Mouse (Mus musculus): ENCODE measurements around the gene Ulk4. TPM values are rescaled to one million over a fixed set of nuclear protein-coding genes. Genes with fewer than 3 reads are reported as not detected.

Gene Ulk4
- polyA plus RNA-seq, 1 experiment from 2014 or later, result 109 TPM

- Histone ChIP-seq H3K4me1 (replicated peaks) (peaks cover 67% of the 10 kb centered on the region), H3K9ac (peak overlapping the region; percentile 88), H3K4me3 (peak overlapping the region; percentile 89), H3K27me3 (no peaks in the 10 kb centered on the region), H3K36me3 (no peaks in the 10 kb centered on the region), H3K9me3 (no peaks in the 10 kb centered on the region), H3K27ac (no peak overlapping the region), H3K4me2 (peak overlapping the region; percentile 97)
- WGBS, result 18% methylated on average over 8 of the region's 8 CpGs
- ATAC-seq (ENCODE audit: low FRiP score), result no peak
These were observed 340.6 kb downstream of the Ulk4 start for GRCm38 (mm10) chr9:120936351-120936750.

GRCm38 (mm10) chr9:120935634-120935922, 341.4 kb downstream of the Ulk4 start:
- no peak for ATAC-seq (ENCODE audit: low FRiP score)
- H3K9me3 ChIP-seq, result no peaks in the 10 kb centered on the region
- WGBS, result 19% methylated on average over 4 of the region's 4 CpGs
- H3K27ac ChIP-seq, result 0 out of 2 replicates have a peak overlapping the region, but pooled peaks have one; percentile 35
- peak overlapping the region; percentile 89 for H3K4me3 ChIP-seq
- peak overlapping the region; percentile 97 for H3K4me2 ChIP-seq
- H3K36me3 ChIP-seq, result no peaks in the 10 kb centered on the region
- no peaks in the 10 kb centered on the region for H3K27me3 ChIP-seq
- H3K4me1 ChIP-seq (replicated peaks), result peaks cover 60% of the 10 kb centered on the region
- peak overlapping the region; percentile 88 for H3K9ac ChIP-seq

DNA sequence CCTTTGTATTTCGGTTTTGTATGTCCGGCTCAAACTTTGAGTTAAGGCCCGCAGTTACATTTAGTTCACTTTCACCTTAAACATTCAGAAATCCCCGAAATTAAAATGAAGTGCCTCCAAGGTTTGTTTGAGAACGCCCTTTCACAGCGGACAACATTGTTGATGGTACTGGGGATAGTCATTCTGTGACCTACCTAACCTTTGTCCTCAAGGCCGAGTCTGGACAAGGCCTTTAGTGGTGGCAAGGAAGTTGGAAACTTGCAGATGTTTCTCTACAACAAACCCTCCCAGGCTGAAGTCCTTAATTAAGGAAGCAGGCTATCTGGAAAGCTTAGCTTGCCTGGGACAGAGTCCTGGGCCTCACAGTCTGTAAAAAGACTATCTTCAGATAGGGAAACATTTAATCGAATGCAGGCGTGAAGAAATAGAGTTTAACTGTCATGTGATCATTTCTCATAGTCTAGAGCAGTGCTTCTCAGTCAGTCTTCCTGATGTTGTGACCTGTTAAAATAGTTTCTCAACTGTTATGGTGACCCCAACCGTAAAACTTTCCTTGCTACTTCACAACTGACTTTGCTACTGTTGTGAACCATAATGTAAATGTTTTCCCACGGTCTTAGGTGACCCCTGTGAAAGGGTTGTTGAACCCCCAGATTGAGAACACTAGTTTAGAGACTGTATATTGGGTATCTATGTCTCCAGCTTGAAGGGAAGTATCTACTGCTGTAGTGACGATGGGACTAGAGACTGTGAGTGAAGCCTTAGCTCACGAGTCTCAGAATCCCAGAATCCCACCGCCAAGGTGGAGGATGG, 342.0 kb downstream of the Ulk4 start:
- H3K4me3 ChIP-seq, result peak overlapping the region; percentile 89
- H3K27ac ChIP-seq, result peak overlapping the region; percentile 95
- no peaks in the 10 kb centered on the region for H3K27me3 ChIP-seq
- H3K4me2 ChIP-seq, result peak overlapping the region; percentile 97
- 10% methylated on average over 14 of the region's 14 CpGs for WGBS
- no peaks in the 10 kb centered on the region for H3K9me3 ChIP-seq
- peaks cover 54% of the 10 kb centered on the region for H3K4me1 ChIP-seq (replicated peaks)
- H3K36me3 ChIP-seq, result no peaks in the 10 kb centered on the region
- no peak for ATAC-seq (ENCODE audit: low FRiP score)
- H3K9ac ChIP-seq, result peak overlapping the region; percentile 88

DNA sequence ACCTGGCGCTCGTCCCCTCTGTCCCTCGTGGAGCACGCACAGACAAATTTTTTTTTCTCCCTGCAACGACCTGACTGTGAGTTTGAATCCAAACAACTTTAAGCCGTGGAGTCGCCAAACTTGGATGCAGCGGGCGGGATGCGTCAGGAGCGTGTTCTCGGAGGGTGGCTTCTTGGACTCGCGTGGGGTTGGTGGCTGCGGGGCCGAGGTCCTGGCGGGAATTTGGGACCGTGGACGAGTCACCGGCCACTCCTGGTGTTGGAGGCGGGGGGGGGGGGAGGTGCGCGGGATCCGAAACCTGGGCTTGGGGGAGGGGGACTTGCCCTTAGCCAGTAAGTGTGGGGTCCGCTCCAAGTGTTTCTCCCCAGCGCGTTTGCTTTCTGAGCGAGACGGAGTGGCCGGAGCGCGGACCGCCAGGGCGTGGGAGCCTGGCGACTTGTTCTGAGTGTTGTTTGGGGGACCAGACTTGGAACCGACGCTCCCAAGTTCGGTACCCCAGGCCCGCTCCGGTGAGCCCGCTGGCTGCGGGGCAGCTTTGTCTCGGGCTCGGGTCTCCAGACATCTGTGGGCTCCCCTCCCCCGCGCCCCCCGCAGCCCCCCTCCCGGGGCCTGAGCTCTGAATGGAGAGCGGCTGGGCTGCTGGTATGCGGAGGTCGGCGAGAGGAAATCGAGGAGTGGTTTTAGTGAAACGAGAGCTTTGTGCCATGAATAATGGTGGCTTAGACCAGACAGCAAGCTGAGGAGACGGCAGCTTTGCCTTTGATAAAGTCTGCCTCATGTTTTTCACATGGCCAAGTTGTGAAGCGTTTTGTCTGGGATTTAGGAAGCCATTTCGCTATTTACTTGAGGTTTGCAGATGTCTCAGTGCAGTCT, 342.9 kb downstream of the Ulk4 start:
- Histone ChIP-seq H3K27ac (peak overlapping the region; percentile 95), H3K27me3 (no peaks in the 10 kb centered on the region), H3K4me2 (peak overlapping the region; percentile 97), H3K9me3 (no peaks in the 10 kb centered on the region), H3K36me3 (no peaks in the 10 kb centered on the region), H3K4me3 (peak overlapping the region; percentile 89), H3K4me1 (replicated peaks) (peaks cover 45% of the 10 kb centered on the region), H3K9ac (peak overlapping the region; percentile 88)
- WGBS, result under 1% methylated on average over 56 of the region's 57 CpGs
- peak; percentile 18; the same call in 1 of the 2 replicates for ATAC-seq (ENCODE audit: low FRiP score)

- H3K27me3 ChIP-seq, result no peaks in the 10 kb centered on the region
- peaks cover 39% of the 10 kb centered on the region for H3K4me1 ChIP-seq (replicated peaks)
- WGBS, result 0% methylated on average over 15 of the region's 58 CpGs
- 0 out of 2 replicates have a peak, but pooled peaks have one; percentile 19 for ATAC-seq (ENCODE audit: low FRiP score)
- no peaks in the 10 kb centered on the region for H3K36me3 ChIP-seq
- H3K9ac ChIP-seq, result peak overlapping the region; percentile 88
- peak overlapping the region; percentile 97 for H3K4me2 ChIP-seq
- H3K9me3 ChIP-seq, result no peaks in the 10 kb centered on the region
- peak overlapping the region; percentile 95 for H3K27ac ChIP-seq
- H3K4me3 ChIP-seq, result peak overlapping the region; percentile 89
These were observed 343.5 kb downstream of the Ulk4 start for GRCm38 (mm10) chr9:120933587-120933885.

DNA sequence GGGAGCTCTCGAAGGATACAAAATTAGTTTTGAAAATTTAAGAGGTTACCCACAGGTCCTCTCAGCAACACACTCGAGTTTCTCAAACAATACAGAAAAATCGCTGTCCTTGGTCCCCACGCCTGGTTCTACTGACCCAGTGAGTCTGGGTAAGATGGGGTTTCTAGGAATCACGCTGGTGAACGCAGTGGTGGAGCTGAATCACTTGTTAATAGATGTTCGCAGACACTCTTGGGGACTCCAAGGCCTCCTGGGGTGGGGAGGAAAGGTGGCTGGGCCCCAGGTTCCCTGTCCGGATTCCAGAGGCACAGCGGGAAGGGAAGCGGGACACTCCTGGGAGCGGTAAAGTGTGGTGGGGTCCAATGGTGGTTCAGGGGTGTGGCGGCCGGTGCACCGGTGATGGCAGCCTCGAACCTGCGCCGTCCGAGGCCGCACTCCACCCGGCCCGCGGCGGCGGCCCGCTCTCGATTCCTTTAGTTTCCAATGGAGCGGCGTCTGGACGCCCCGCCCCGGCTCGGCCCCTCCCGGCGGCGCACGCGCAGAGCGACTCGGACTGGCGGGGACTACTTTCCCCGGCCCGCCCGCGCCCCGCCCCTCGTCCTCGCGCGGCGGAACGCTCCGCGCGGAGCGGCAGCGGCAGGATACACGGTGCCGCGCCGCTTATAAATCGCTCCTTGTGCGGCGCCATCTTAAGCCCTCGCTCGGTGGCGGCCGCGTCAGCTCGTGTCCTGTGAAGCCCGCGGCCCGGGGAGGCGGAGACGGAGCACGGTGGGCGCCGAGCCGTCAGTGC, 344.0 kb downstream of the Ulk4 start:
- Histone ChIP-seq H3K4me3 (peak overlapping the region; percentile 89), H3K9me3 (no peaks in the 10 kb centered on the region), H3K27ac (peak overlapping the region; percentile 95), H3K36me3 (no peaks in the 10 kb centered on the region), H3K27me3 (no peaks in the 10 kb centered on the region), H3K4me1 (replicated peaks) (peaks cover 34% of the 10 kb centered on the region), H3K9ac (peak overlapping the region; percentile 88), H3K4me2 (peak overlapping the region; percentile 97)
- 5% methylated on average over 70 of the region's 78 CpGs for WGBS
- peak; percentile 90 for ATAC-seq (ENCODE audit: low FRiP score)

- 33% methylated on average over 6 of the region's 6 CpGs for WGBS
- no peak overlapping the region for H3K4me2 ChIP-seq
- no peak for ATAC-seq (ENCODE audit: low FRiP score)
- no peaks in the 10 kb centered on the region for H3K27me3 ChIP-seq
- no peak overlapping the region for H3K4me3 ChIP-seq
- H3K4me1 ChIP-seq (replicated peaks), result peaks cover 28% of the 10 kb centered on the region
- H3K9ac ChIP-seq, result no peak overlapping the region
- H3K9me3 ChIP-seq, result no peaks in the 10 kb centered on the region
- no peak overlapping the region for H3K27ac ChIP-seq
- no peaks in the 10 kb centered on the region for H3K36me3 ChIP-seq
These were observed 344.6 kb downstream of the Ulk4 start for GRCm38 (mm10) chr9:120932371-120932770.

DNA sequence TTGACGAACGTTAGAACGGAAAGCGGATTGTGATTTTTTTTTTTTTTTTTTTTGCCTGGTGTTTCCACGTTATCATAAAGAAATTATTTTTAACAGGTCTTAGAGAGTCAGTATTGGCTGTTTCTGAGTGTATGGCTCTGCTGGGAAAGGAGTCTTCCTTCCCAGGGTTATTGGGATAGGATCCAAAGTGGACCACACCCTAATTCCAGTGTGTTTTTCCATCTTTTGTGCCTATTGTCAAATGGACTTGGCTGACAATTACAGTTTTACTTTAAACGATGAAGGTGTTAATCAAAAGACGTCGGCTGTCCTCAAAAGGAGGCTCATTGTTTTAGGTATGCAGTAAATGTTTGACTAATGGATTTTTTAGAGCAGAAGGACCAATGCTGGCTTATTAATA, 346.2 kb downstream of the Ulk4 start:
- H3K4me1 ChIP-seq (replicated peaks), result peaks cover 13% of the 10 kb centered on the region
- no peak overlapping the region for H3K27ac ChIP-seq
- no peaks in the 10 kb centered on the region for H3K9me3 ChIP-seq
- no peak overlapping the region for H3K9ac ChIP-seq
- no peak for ATAC-seq (ENCODE audit: low FRiP score)
- no peak overlapping the region for H3K4me3 ChIP-seq
- no peak overlapping the region for H3K4me2 ChIP-seq
- no peaks in the 10 kb centered on the region for H3K36me3 ChIP-seq
- 72% methylated on average over 8 of the region's 8 CpGs for WGBS
- H3K27me3 ChIP-seq, result no peaks in the 10 kb centered on the region

DNA sequence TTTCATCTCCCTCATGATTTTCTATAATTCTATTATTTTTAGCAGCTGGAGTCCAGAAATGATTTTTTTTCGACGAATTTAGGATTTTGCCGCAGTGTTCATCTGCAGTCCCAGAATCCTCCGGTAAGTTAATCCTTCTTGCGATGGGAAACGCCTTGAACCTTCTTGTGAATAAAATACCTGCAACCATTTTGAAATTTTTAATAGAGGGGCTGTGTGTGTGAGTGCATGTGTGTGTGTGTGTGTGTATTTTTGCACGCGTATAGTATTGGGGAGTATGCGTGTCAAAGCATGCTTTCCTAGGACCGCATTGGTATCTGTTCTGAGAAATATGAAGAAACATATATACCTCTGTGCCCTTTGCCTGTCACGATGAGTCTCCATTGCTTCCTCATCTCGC, 347.0 kb downstream of the Ulk4 start:
- 86% methylated on average over 12 of the region's 12 CpGs for WGBS
- Histone ChIP-seq H3K27ac (no peak overlapping the region), H3K9me3 (no peaks in the 10 kb centered on the region), H3K9ac (no peak overlapping the region), H3K4me3 (no peak overlapping the region), H3K4me2 (no peak overlapping the region), H3K4me1 (replicated peaks) (peaks cover 5% of the 10 kb centered on the region), H3K27me3 (no peaks in the 10 kb centered on the region), H3K36me3 (no peaks in the 10 kb centered on the region)
- no peak for ATAC-seq (ENCODE audit: low FRiP score)

- H3K27ac ChIP-seq, result no peak within 1 kb of the TSS
- H3K9ac ChIP-seq, result no peak within 1 kb of the TSS
- H3K4me2 ChIP-seq, result peak within 1 kb of the TSS; percentile 7; the same call in 1 of the 2 replicates
- H3K4me3 ChIP-seq, result no peak within 1 kb of the TSS
- H3K9me3 ChIP-seq, result no peaks in the 10 kb centered on the region
- H3K36me3 ChIP-seq, result no peaks in the 10 kb centered on the region
- no peak for ATAC-seq (ENCODE audit: low FRiP score)
- H3K4me1 ChIP-seq (replicated peaks), result no peaks in the 10 kb centered on the region; the same call in 1 of the 2 replicates
- no peaks in the 10 kb centered on the region for H3K27me3 ChIP-seq
- 65% methylated on average over 11 of the region's 11 CpGs for WGBS
These were observed 347.9 kb downstream of the Ulk4 start, which contains the start of gene Ctnnb1 for GRCm38 (mm10) chr9:120929081-120929480. Ctnnb1 (plus strand) TSS chr9:120929216.

- Histone ChIP-seq H3K9ac (no peak overlapping the region), H3K36me3 (no peaks in the 10 kb centered on the region), H3K9me3 (no peaks in the 10 kb centered on the region), H3K27me3 (no peaks in the 10 kb centered on the region), H3K27ac (no peak overlapping the region), H3K4me2 (no peak overlapping the region), H3K4me1 (replicated peaks) (no peaks in the 10 kb centered on the region), H3K4me3 (no peak overlapping the region)
- 37% methylated on average over 9 of the region's 9 CpGs for WGBS
- no peak for ATAC-seq (ENCODE audit: low FRiP score)
These were observed 349.9 kb downstream of the Ulk4 start for GRCm38 (mm10) chr9:120926939-120927606.

Data from hindbrain, embryonic 13.5 days (tissue).